Mouse (Mus musculus): ENCODE results near the gene Pacrg.

- TF ChIP-seq CTCF (IDR thresholded peaks at IDR 0.05; ENCODE audit: low read depth, low read length) (peak; percentile 39; the same call in 1 of the 2 replicates), POLR2A (IDR thresholded peaks at IDR 0.05; ENCODE audit: extremely low read depth, insufficient read depth, low read length) (no peak)
Measured at GRCm38 (mm10) chr17:10840731-10841201, 655 bp upstream of the Pacrg start.

Data from liver, adult 2 months (tissue).